Mouse (Mus musculus) midbrain, embryonic 13.5 days (tissue): ENCODE measurements around the gene Dbt. TPM values are rescaled to one million over a fixed set of nuclear protein-coding genes. Genes with fewer than 3 reads are reported as not detected.
A peak's percentile ranks its signal among the peaks of the same experiment; 100 is the strongest.

Experiments
- ATAC-seq: fragments of 200-750 bp; cut with Nextera tagmentation; 2 replicates; pipeline ENCODE4 v1.8.0; 2017; ENCODE audit warnings: mild to moderate bottlenecking, moderate TSS enrichment, moderate library complexity
- H3K27ac ChIP-seq: fragments of 300-500 bp; sonication (generic); 2 replicates; pipeline ENCODE4 v1.5.1; 2015; ENCODE audit warnings: inconsistent platforms, mild to moderate bottlenecking, moderate library complexity
- H3K27me3 ChIP-seq: fragments of 300-500 bp; sonication (generic); 2 replicates; pipeline ENCODE4 v1.6.1; 2015; ENCODE audit warnings: mild to moderate bottlenecking, inconsistent platforms
- H3K36me3 ChIP-seq: fragments of 300-500 bp; sonication (generic); 2 replicates; pipeline ENCODE4 v1.6.1; 2015; ENCODE audit warnings: mild to moderate bottlenecking, inconsistent platforms
- H3K4me1 ChIP-seq: fragments of 300-500 bp; sonication (generic); replicated peaks from 2 replicates; pipeline ENCODE4 v1.6.1; 2015; ENCODE audit warnings: inconsistent platforms
- H3K4me2 ChIP-seq: fragments of 300-500 bp; sonication (generic); replicated peaks from 2 replicates; pipeline ENCODE4 v1.6.1; 2015; ENCODE audit warnings: moderate library complexity, mild to moderate bottlenecking, inconsistent platforms
- H3K4me3 ChIP-seq: fragments of 300-500 bp; sonication (generic); replicated peaks from 2 replicates; pipeline ENCODE4 v1.5.1; 2015; ENCODE audit warnings: mild to moderate bottlenecking, inconsistent platforms
- H3K9ac ChIP-seq: fragments of 300-500 bp; sonication (generic); replicated peaks from 2 replicates; pipeline ENCODE4 v1.6.1; 2015; ENCODE audit warnings: mild to moderate bottlenecking, inconsistent platforms
- H3K9me3 ChIP-seq: fragments of 300-500 bp; sonication (generic); 2 replicates; pipeline ENCODE4 v1.6.1; 2016; ENCODE audit warnings: mild to moderate bottlenecking, inconsistent platforms
- WGBS: fragments of 180-500 bp; shearing (Covaris S2); methylation state at CpG from one replicate; pipeline ENCODE4 v1.1.7; 2015; 5-methylcytosine and 5-hydroxymethylcytosine counted together
- polyA plus RNA-seq: library from polyadenylated mRNA; unstranded; fragments of >200 nt; fragmentation: Nextera tagmentation; extraction: Ambion mirVana; gene quantifications from 2 replicates; pipeline ENCODE4 v1.2.1, GENCODE M21; 2015

The Dbt gene
- polyA plus RNA-seq, 1 experiment from 2014 or later = 11.5 TPM

- WGBS = 68% methylated on average over 5 of the region's 5 CpGs
- Histone ChIP-seq H3K9ac (no peak overlapping the region), H3K9me3 (no peaks in the 10 kb centered on the region), H3K4me2 (no peak overlapping the region), H3K36me3 (peaks cover 88% of the 10 kb centered on the region), H3K4me3 (no peak overlapping the region), H3K27ac (no peak overlapping the region), H3K4me1 (no peaks in the 10 kb centered on the region), H3K27me3 (no peaks in the 10 kb centered on the region)
- ATAC-seq = no peak
Measured at GRCm38 (mm10) chr3:116493658-116494057, 19.2 kb upstream of the Dbt start.

- Histone ChIP-seq H3K4me1 (no peaks in the 10 kb centered on the region), H3K9ac (no peak overlapping the region), H3K36me3 (peaks cover 87% of the 10 kb centered on the region), H3K4me3 (no peak overlapping the region), H3K27me3 (no peaks in the 10 kb centered on the region), H3K4me2 (no peak overlapping the region), H3K27ac (no peak overlapping the region), H3K9me3 (no peaks in the 10 kb centered on the region)
- ATAC-seq = no peak
- WGBS = 97% methylated on average over 1 of the region's 1 CpGs
Measured at GRCm38 (mm10) chr3:116495671-116496070, 17.2 kb upstream of the Dbt start.

GRCm38 (mm10) chr3:116507772-116508351 lies 5.0 kb upstream of the Dbt start, which contains the start of gene Rtca:
Gene Rtca, minus strand, starts transcription at chr3:116508208.
- no peaks in the 10 kb centered on the region for H3K9me3 ChIP-seq
- peak within 1 kb of the TSS; percentile 90 for H3K4me2 ChIP-seq
- no peaks in the 10 kb centered on the region; the same call in 1 of the 2 replicates for H3K27me3 ChIP-seq
- H3K36me3 ChIP-seq = peaks cover 29% of the 10 kb centered on the region
- H3K27ac ChIP-seq = peak within 1 kb of the TSS; percentile 85
- peaks cover 20% of the 10 kb centered on the region for H3K4me1 ChIP-seq
- peak; percentile 95 for ATAC-seq
- peak within 1 kb of the TSS; percentile 90 for H3K9ac ChIP-seq
- WGBS = under 1% methylated on average over 44 of the region's 44 CpGs
- H3K4me3 ChIP-seq = peak within 1 kb of the TSS; percentile 86

- Histone ChIP-seq H3K27me3 (no peaks in the 10 kb centered on the region; the same call in 1 of the 2 replicates), H3K9ac (no peak overlapping the region), H3K4me1 (peaks cover 15% of the 10 kb centered on the region), H3K4me2 (peak overlapping the region; percentile 71), H3K36me3 (no peaks in the 10 kb centered on the region), H3K4me3 (peak overlapping the region; percentile 69), H3K27ac (no peak overlapping the region), H3K9me3 (no peaks in the 10 kb centered on the region)
- WGBS = 42% methylated on average over 12 of the region's 12 CpGs
- peak; percentile 38 for ATAC-seq
Measured at GRCm38 (mm10) chr3:116512151-116512903, 543 bp upstream of the Dbt start.

- Histone ChIP-seq H3K9ac (no peak overlapping the region), H3K4me2 (no peak overlapping the region), H3K9me3 (no peaks in the 10 kb centered on the region), H3K36me3 (peaks cover 7% of the 10 kb centered on the region), H3K4me1 (no peaks in the 10 kb centered on the region), H3K27me3 (no peaks in the 10 kb centered on the region), H3K27ac (no peak overlapping the region), H3K4me3 (no peak overlapping the region)
- ATAC-seq = no peak
- 81% methylated on average over 12 of the region's 12 CpGs for WGBS
Measured at GRCm38 (mm10) chr3:116520141-116520761, 7.4 kb downstream of the Dbt start.

- WGBS = 83% methylated on average over 3 of the region's 5 CpGs
- Histone ChIP-seq H3K9ac (no peak overlapping the region), H3K4me3 (no peak overlapping the region), H3K36me3 (peaks cover 24% of the 10 kb centered on the region), H3K4me1 (no peaks in the 10 kb centered on the region), H3K4me2 (no peak overlapping the region), H3K27ac (no peak overlapping the region), H3K9me3 (no peaks in the 10 kb centered on the region), H3K27me3 (no peaks in the 10 kb centered on the region)
- no peak for ATAC-seq
Measured at GRCm38 (mm10) chr3:116529741-116530140, 16.9 kb downstream of the Dbt start.

GRCm38 (mm10) chr3:116530826-116531225 lies 18.0 kb downstream of the Dbt start:
- Histone ChIP-seq H3K4me2 (no peak overlapping the region), H3K27ac (no peak overlapping the region), H3K4me1 (no peaks in the 10 kb centered on the region), H3K27me3 (no peaks in the 10 kb centered on the region), H3K36me3 (peaks cover 29% of the 10 kb centered on the region), H3K9ac (no peak overlapping the region), H3K4me3 (no peak overlapping the region), H3K9me3 (no peaks in the 10 kb centered on the region)
- no peak for ATAC-seq
- 92% methylated on average over 4 of the region's 4 CpGs for WGBS

- ATAC-seq = no peak
- Histone ChIP-seq H3K4me2 (no peak overlapping the region), H3K27me3 (no peaks in the 10 kb centered on the region), H3K9me3 (no peaks in the 10 kb centered on the region), H3K4me1 (no peaks in the 10 kb centered on the region), H3K4me3 (no peak overlapping the region), H3K36me3 (peaks cover 77% of the 10 kb centered on the region), H3K27ac (no peak overlapping the region), H3K9ac (no peak overlapping the region)
- WGBS = 77% methylated on average over 16 of the region's 16 CpGs
Measured at GRCm38 (mm10) chr3:116536428-116537199, 23.7 kb downstream of the Dbt start.

- no peak overlapping the region for H3K4me3 ChIP-seq
- H3K4me2 ChIP-seq = no peak overlapping the region
- H3K36me3 ChIP-seq = peaks cover 82% of the 10 kb centered on the region
- H3K27me3 ChIP-seq = no peaks in the 10 kb centered on the region
- H3K4me1 ChIP-seq = no peaks in the 10 kb centered on the region
- H3K9ac ChIP-seq = 0 out of 2 replicates have a peak overlapping the region, but pooled peaks have one; percentile 8
- H3K9me3 ChIP-seq = no peaks in the 10 kb centered on the region
- no peak for ATAC-seq
- H3K27ac ChIP-seq = no peak overlapping the region
- WGBS = 43% methylated on average over 6 of the region's 6 CpGs
Measured at GRCm38 (mm10) chr3:116537200-116537573, 24.3 kb downstream of the Dbt start.

- Histone ChIP-seq H3K27me3 (no peaks in the 10 kb centered on the region), H3K9me3 (no peaks in the 10 kb centered on the region), H3K36me3 (peaks cover 87% of the 10 kb centered on the region), H3K4me1 (no peaks in the 10 kb centered on the region), H3K9ac (no peak overlapping the region), H3K27ac (no peak overlapping the region), H3K4me3 (no peak overlapping the region), H3K4me2 (no peak overlapping the region)
- no peak for ATAC-seq
- 92% methylated on average over 2 of the region's 2 CpGs for WGBS
Measured at GRCm38 (mm10) chr3:116542070-116542469, 29.2 kb downstream of the Dbt start.

- no peak overlapping the region for H3K27ac ChIP-seq
- H3K4me2 ChIP-seq = no peak overlapping the region
- ATAC-seq = no peak
- no peak overlapping the region for H3K9ac ChIP-seq
- no peaks in the 10 kb centered on the region for H3K27me3 ChIP-seq
- no peaks in the 10 kb centered on the region for H3K9me3 ChIP-seq
- no peaks in the 10 kb centered on the region for H3K4me1 ChIP-seq
- H3K36me3 ChIP-seq = peaks cover 87% of the 10 kb centered on the region
- H3K4me3 ChIP-seq = no peak overlapping the region
- 88% methylated on average over 3 of the region's 3 CpGs for WGBS
Measured at GRCm38 (mm10) chr3:116542532-116542931, 29.7 kb downstream of the Dbt start.

GRCm38 (mm10) chr3:116547430-116547829 lies 34.6 kb downstream of the Dbt start:
- Histone ChIP-seq H3K4me3 (no peak overlapping the region), H3K4me2 (no peak overlapping the region), H3K4me1 (no peaks in the 10 kb centered on the region), H3K36me3 (peaks cover 74% of the 10 kb centered on the region), H3K27me3 (no peaks in the 10 kb centered on the region), H3K9ac (no peak overlapping the region), H3K9me3 (no peaks in the 10 kb centered on the region; the same call in 1 of the 2 replicates), H3K27ac (no peak overlapping the region)
- 94% methylated on average over 5 of the region's 5 CpGs for WGBS
- no peak for ATAC-seq
